Mouse (Mus musculus): ENCODE measurements around the gene Pi4k2a. TPM values are rescaled to one million over a fixed set of nuclear protein-coding genes. Genes with fewer than 3 reads are reported as not detected.

The Pi4k2a gene
- total RNA-seq, 1 experiment from 2014 or later, result 8.3 TPM

GRCm38 (mm10) chr19:42126219-42126605 is 35.9 kb downstream of the Pi4k2a start:
- no peak for ATAC-seq (replicated peaks in 1 of 2; ENCODE audit: insufficient read depth in 1 of 2, low FRiP score in 2 of 2, low TSS enrichment in 1 of 2, low read depth in 1 of 2, poor library complexity in 2 of 2, severe bottlenecking in 2 of 2)

- no peak for ATAC-seq (replicated peaks in 1 of 2; ENCODE audit: insufficient read depth in 1 of 2, low FRiP score in 2 of 2, low TSS enrichment in 1 of 2, low read depth in 1 of 2, poor library complexity in 2 of 2, severe bottlenecking in 2 of 2)
These were observed 36.8 kb downstream of the Pi4k2a start for GRCm38 (mm10) chr19:42127024-42127423.

GRCm38 (mm10) chr19:42128052-42128740 is 37.9 kb downstream of the Pi4k2a start:
- no peak for ATAC-seq (replicated peaks in 1 of 2; ENCODE audit: insufficient read depth in 1 of 2, low FRiP score in 2 of 2, low TSS enrichment in 1 of 2, low read depth in 1 of 2, poor library complexity in 2 of 2, severe bottlenecking in 2 of 2)

- peak; percentile 83 to 91 for ATAC-seq (replicated peaks in 1 of 2; ENCODE audit: insufficient read depth in 1 of 2, low FRiP score in 2 of 2, low TSS enrichment in 1 of 2, low read depth in 1 of 2, poor library complexity in 2 of 2, severe bottlenecking in 2 of 2)
These were observed 38.7 kb downstream of the Pi4k2a start, which contains the start of gene Avpi1 for GRCm38 (mm10) chr19:42128787-42129508. Gene Avpi1 (minus strand): TSS chr19:42129059.

GRCm38 (mm10) chr19:42129509-42130293 is 39.4 kb downstream of the Pi4k2a start:
- peak; percentile 24 to 30 for ATAC-seq (replicated peaks in 1 of 2; ENCODE audit: insufficient read depth in 1 of 2, low FRiP score in 2 of 2, low TSS enrichment in 1 of 2, low read depth in 1 of 2, poor library complexity in 2 of 2, severe bottlenecking in 2 of 2)

- no peak for ATAC-seq (replicated peaks in 1 of 2; ENCODE audit: insufficient read depth in 1 of 2, low FRiP score in 2 of 2, low TSS enrichment in 1 of 2, low read depth in 1 of 2, poor library complexity in 2 of 2, severe bottlenecking in 2 of 2)
These were observed 40.0 kb downstream of the Pi4k2a start for GRCm38 (mm10) chr19:42130294-42130606.

GRCm38 (mm10) chr19:42131101-42131500 is 40.8 kb downstream of the Pi4k2a start:
- no peak for ATAC-seq (replicated peaks in 1 of 2; ENCODE audit: insufficient read depth in 1 of 2, low FRiP score in 2 of 2, low TSS enrichment in 1 of 2, low read depth in 1 of 2, poor library complexity in 2 of 2, severe bottlenecking in 2 of 2)

- ATAC-seq (replicated peaks in 1 of 2; ENCODE audit: insufficient read depth in 1 of 2, low FRiP score in 2 of 2, low TSS enrichment in 1 of 2, low read depth in 1 of 2, poor library complexity in 2 of 2, severe bottlenecking in 2 of 2), result no peak
These were observed 44.8 kb downstream of the Pi4k2a start for GRCm38 (mm10) chr19:42135070-42135469.

- no peak for ATAC-seq (replicated peaks in 1 of 2; ENCODE audit: insufficient read depth in 1 of 2, low FRiP score in 2 of 2, low TSS enrichment in 1 of 2, low read depth in 1 of 2, poor library complexity in 2 of 2, severe bottlenecking in 2 of 2)
These were observed 45.9 kb downstream of the Pi4k2a start for GRCm38 (mm10) chr19:42136126-42136525.

GRCm38 (mm10) chr19:42137167-42137672 is 47.0 kb downstream of the Pi4k2a start:
- ATAC-seq (replicated peaks in 1 of 2; ENCODE audit: insufficient read depth in 1 of 2, low FRiP score in 2 of 2, low TSS enrichment in 1 of 2, low read depth in 1 of 2, poor library complexity in 2 of 2, severe bottlenecking in 2 of 2), result no peak

- no peak for ATAC-seq (replicated peaks in 1 of 2; ENCODE audit: insufficient read depth in 1 of 2, low FRiP score in 2 of 2, low TSS enrichment in 1 of 2, low read depth in 1 of 2, poor library complexity in 2 of 2, severe bottlenecking in 2 of 2)
These were observed 48.4 kb downstream of the Pi4k2a start for GRCm38 (mm10) chr19:42138517-42139285.

GRCm38 (mm10) chr19:42139724-42140517 is 49.7 kb downstream of the Pi4k2a start:
- ATAC-seq (replicated peaks in 1 of 2; ENCODE audit: insufficient read depth in 1 of 2, low FRiP score in 2 of 2, low TSS enrichment in 1 of 2, low read depth in 1 of 2, poor library complexity in 2 of 2, severe bottlenecking in 2 of 2), result no peak

- no peak for ATAC-seq (replicated peaks in 1 of 2; ENCODE audit: insufficient read depth in 1 of 2, low FRiP score in 2 of 2, low TSS enrichment in 1 of 2, low read depth in 1 of 2, poor library complexity in 2 of 2, severe bottlenecking in 2 of 2)
These were observed 51.7 kb downstream of the Pi4k2a start for GRCm38 (mm10) chr19:42141998-42142397.

- ATAC-seq (replicated peaks in 1 of 2; ENCODE audit: insufficient read depth in 1 of 2, low FRiP score in 2 of 2, low TSS enrichment in 1 of 2, low read depth in 1 of 2, poor library complexity in 2 of 2, severe bottlenecking in 2 of 2), result no peak
These were observed 52.5 kb downstream of the Pi4k2a start for GRCm38 (mm10) chr19:42142757-42143156.

GRCm38 (mm10) chr19:42144067-42144466 is 53.8 kb downstream of the Pi4k2a start:
- ATAC-seq (replicated peaks in 1 of 2; ENCODE audit: insufficient read depth in 1 of 2, low FRiP score in 2 of 2, low TSS enrichment in 1 of 2, low read depth in 1 of 2, poor library complexity in 2 of 2, severe bottlenecking in 2 of 2), result no peak

GRCm38 (mm10) chr19:42144541-42145167 is 54.4 kb downstream of the Pi4k2a start:
- ATAC-seq (replicated peaks in 1 of 2; ENCODE audit: insufficient read depth in 1 of 2, low FRiP score in 2 of 2, low TSS enrichment in 1 of 2, low read depth in 1 of 2, poor library complexity in 2 of 2, severe bottlenecking in 2 of 2), result no peak
